Mouse (Mus musculus): Measurements from ENCODE around the gene Nr5a2. TPM values are rescaled to one million over a fixed set of nuclear protein-coding genes. Genes with fewer than 3 reads are reported as not detected.

The Nr5a2 gene
- polyA plus RNA-seq, 1 experiment from 2014 or later = 0.34 TPM

GRCm38 (mm10) chr1:136934051-136934450 lies 26.2 kb downstream of the Nr5a2 start:
- Histone ChIP-seq H3K4me3 (replicated peaks) (no peak overlapping the region), H3K4me2 (no peak overlapping the region), H3K4me1 (replicated peaks) (0 out of 2 replicates have a peak, but pooled peaks cover 8% of the 10 kb centered on the region), H3K36me3 (no peaks in the 10 kb centered on the region), H3K27me3 (0 out of 2 replicates have a peak, but pooled peaks cover 6% of the 10 kb centered on the region), H3K9me3 (no peaks in the 10 kb centered on the region), H3K27ac (no peak overlapping the region), H3K9ac (replicated peaks) (no peak overlapping the region)
- ATAC-seq (ENCODE audit: insufficient number of reproducible peaks, insufficient read depth, low FRiP score, low TSS enrichment, low read depth) = no peak
- WGBS = 91% methylated on average over 10 of the region's 10 CpGs

GRCm38 (mm10) chr1:136931026-136931425 lies 29.2 kb downstream of the Nr5a2 start:
- 97% methylated on average over 5 of the region's 5 CpGs for whole genome bisulfite sequencing
- H3K36me3 ChIP-seq = no peaks in the 10 kb centered on the region
- H3K27ac ChIP-seq = no peak overlapping the region
- no peak overlapping the region for H3K9ac ChIP-seq (replicated peaks)
- no peak for ATAC-seq (ENCODE audit: insufficient number of reproducible peaks, insufficient read depth, low FRiP score, low TSS enrichment, low read depth)
- no peak overlapping the region for H3K4me3 ChIP-seq (replicated peaks)
- 0 out of 2 replicates have a peak, but pooled peaks cover 10% of the 10 kb centered on the region for H3K27me3 ChIP-seq
- no peaks in the 10 kb centered on the region for H3K9me3 ChIP-seq
- H3K4me1 ChIP-seq (replicated peaks) = peaks cover 11% of the 10 kb centered on the region; the same call in 1 of the 2 replicates
- no peak overlapping the region for H3K4me2 ChIP-seq

- H3K27ac ChIP-seq = no peak overlapping the region
- no peak for ATAC-seq (ENCODE audit: insufficient number of reproducible peaks, insufficient read depth, low FRiP score, low TSS enrichment, low read depth)
- H3K27me3 ChIP-seq = 0 out of 2 replicates have a peak, but pooled peaks cover 10% of the 10 kb centered on the region
- H3K4me3 ChIP-seq (replicated peaks) = no peak overlapping the region
- H3K9me3 ChIP-seq = no peaks in the 10 kb centered on the region
- H3K36me3 ChIP-seq = no peaks in the 10 kb centered on the region
- no peak overlapping the region for H3K9ac ChIP-seq (replicated peaks)
- H3K4me1 ChIP-seq (replicated peaks) = peaks cover 11% of the 10 kb centered on the region; the same call in 1 of the 2 replicates
- no peak overlapping the region for H3K4me2 ChIP-seq
- 91% methylated on average over 6 of the region's 6 CpGs for WGBS
Observed at GRCm38 (mm10) chr1:136929743-136930142, 30.5 kb downstream of the Nr5a2 start.

GRCm38 (mm10) chr1:136927428-136927827 lies 32.8 kb downstream of the Nr5a2 start:
- no peak overlapping the region for H3K4me3 ChIP-seq (replicated peaks)
- no peaks in the 10 kb centered on the region for H3K36me3 ChIP-seq
- no peak overlapping the region for H3K27ac ChIP-seq
- peak; percentile 56; the same call in 1 of the 2 replicates for ATAC-seq (ENCODE audit: insufficient number of reproducible peaks, insufficient read depth, low FRiP score, low TSS enrichment, low read depth)
- WGBS = 46% methylated on average over 9 of the region's 9 CpGs
- 0 out of 2 replicates have a peak, but pooled peaks cover 4% of the 10 kb centered on the region for H3K27me3 ChIP-seq
- H3K9ac ChIP-seq (replicated peaks) = no peak overlapping the region
- no peaks in the 10 kb centered on the region for H3K9me3 ChIP-seq
- peaks cover 6% of the 10 kb centered on the region; the same call in 1 of the 2 replicates for H3K4me1 ChIP-seq (replicated peaks)
- H3K4me2 ChIP-seq = no peak overlapping the region

GRCm38 (mm10) chr1:136926026-136926425 lies 34.2 kb downstream of the Nr5a2 start:
- H3K9me3 ChIP-seq = no peaks in the 10 kb centered on the region
- H3K36me3 ChIP-seq = no peaks in the 10 kb centered on the region
- 19% methylated on average over 3 of the region's 3 CpGs for WGBS
- 0 out of 2 replicates have a peak, but pooled peaks cover 4% of the 10 kb centered on the region for H3K27me3 ChIP-seq
- peaks cover 3% of the 10 kb centered on the region; the same call in 1 of the 2 replicates for H3K4me1 ChIP-seq (replicated peaks)
- no peak overlapping the region for H3K4me3 ChIP-seq (replicated peaks)
- H3K9ac ChIP-seq (replicated peaks) = no peak overlapping the region
- no peak overlapping the region for H3K4me2 ChIP-seq
- no peak overlapping the region for H3K27ac ChIP-seq
- ATAC-seq (ENCODE audit: insufficient number of reproducible peaks, insufficient read depth, low FRiP score, low TSS enrichment, low read depth) = no peak

GRCm38 (mm10) chr1:136920089-136920488 lies 40.2 kb downstream of the Nr5a2 start:
- Histone ChIP-seq H3K9ac (replicated peaks) (no peak overlapping the region), H3K27me3 (no peaks in the 10 kb centered on the region), H3K9me3 (no peaks in the 10 kb centered on the region), H3K4me1 (replicated peaks) (no peaks in the 10 kb centered on the region), H3K4me3 (replicated peaks) (no peak overlapping the region), H3K36me3 (no peaks in the 10 kb centered on the region), H3K4me2 (no peak overlapping the region), H3K27ac (no peak overlapping the region)
- no peak for ATAC-seq (ENCODE audit: insufficient number of reproducible peaks, insufficient read depth, low FRiP score, low TSS enrichment, low read depth)
- 70% methylated on average over 4 of the region's 4 CpGs for WGBS

- no peak for ATAC-seq (ENCODE audit: insufficient number of reproducible peaks, insufficient read depth, low FRiP score, low TSS enrichment, low read depth)
- 77% methylated on average over 9 of the region's 9 CpGs for WGBS
- H3K9me3 ChIP-seq = no peaks in the 10 kb centered on the region
Observed at GRCm38 (mm10) chr1:136918791-136919190, 41.5 kb downstream of the Nr5a2 start.

GRCm38 (mm10) chr1:136915438-136915837 lies 44.8 kb downstream of the Nr5a2 start:
- H3K27ac ChIP-seq = no peak overlapping the region
- WGBS = 74% methylated on average over 11 of the region's 11 CpGs
- no peak overlapping the region for H3K4me2 ChIP-seq
- no peaks in the 10 kb centered on the region for H3K9me3 ChIP-seq
- ATAC-seq (ENCODE audit: insufficient number of reproducible peaks, insufficient read depth, low FRiP score, low TSS enrichment, low read depth) = no peak
- no peaks in the 10 kb centered on the region for H3K4me1 ChIP-seq (replicated peaks)
- H3K9ac ChIP-seq (replicated peaks) = no peak overlapping the region
- H3K36me3 ChIP-seq = no peaks in the 10 kb centered on the region
- no peak overlapping the region for H3K4me3 ChIP-seq (replicated peaks)
- no peaks in the 10 kb centered on the region for H3K27me3 ChIP-seq

More at GRCm38 (mm10) chr1:136918791-136919190, 41.5 kb downstream of the Nr5a2 start:
- H3K27me3 ChIP-seq = no peaks in the 10 kb centered on the region
- H3K9ac ChIP-seq (replicated peaks) = no peak overlapping the region
- H3K4me3 ChIP-seq (replicated peaks) = no peak overlapping the region
- no peak overlapping the region for H3K4me2 ChIP-seq
- H3K27ac ChIP-seq = no peak overlapping the region
- no peaks in the 10 kb centered on the region for H3K4me1 ChIP-seq (replicated peaks)
- no peaks in the 10 kb centered on the region for H3K36me3 ChIP-seq

GRCm38 (mm10) chr1:136911996-136912395 lies 48.3 kb downstream of the Nr5a2 start:
- no peaks in the 10 kb centered on the region for H3K27me3 ChIP-seq
- H3K4me2 ChIP-seq = no peak overlapping the region
- H3K4me1 ChIP-seq (replicated peaks) = no peaks in the 10 kb centered on the region
- 77% methylated on average over 10 of the region's 10 CpGs for WGBS
- H3K4me3 ChIP-seq (replicated peaks) = no peak overlapping the region
- no peaks in the 10 kb centered on the region for H3K9me3 ChIP-seq
- ATAC-seq (ENCODE audit: insufficient number of reproducible peaks, insufficient read depth, low FRiP score, low TSS enrichment, low read depth) = no peak
- H3K36me3 ChIP-seq = no peaks in the 10 kb centered on the region
- no peak overlapping the region for H3K27ac ChIP-seq
- no peak overlapping the region for H3K9ac ChIP-seq (replicated peaks)

- Histone ChIP-seq H3K27ac (no peak overlapping the region), H3K4me1 (replicated peaks) (no peaks in the 10 kb centered on the region), H3K4me3 (replicated peaks) (no peak overlapping the region), H3K27me3 (no peaks in the 10 kb centered on the region), H3K9me3 (no peaks in the 10 kb centered on the region), H3K36me3 (no peaks in the 10 kb centered on the region), H3K9ac (replicated peaks) (no peak overlapping the region), H3K4me2 (no peak overlapping the region)
- ATAC-seq (ENCODE audit: insufficient number of reproducible peaks, insufficient read depth, low FRiP score, low TSS enrichment, low read depth) = no peak
- WGBS = 69% methylated on average over 2 of the region's 2 CpGs
Observed at GRCm38 (mm10) chr1:136911594-136911860, 48.7 kb downstream of the Nr5a2 start.

- Histone ChIP-seq H3K4me2 (no peak overlapping the region), H3K9ac (replicated peaks) (no peak overlapping the region), H3K4me3 (replicated peaks) (no peak overlapping the region), H3K9me3 (no peaks in the 10 kb centered on the region), H3K27ac (no peak overlapping the region), H3K27me3 (no peaks in the 10 kb centered on the region), H3K4me1 (replicated peaks) (no peaks in the 10 kb centered on the region), H3K36me3 (no peaks in the 10 kb centered on the region)
- ATAC-seq (ENCODE audit: insufficient number of reproducible peaks, insufficient read depth, low FRiP score, low TSS enrichment, low read depth) = no peak
- 73% methylated on average over 12 of the region's 12 CpGs for WGBS
Observed at GRCm38 (mm10) chr1:136910741-136911593, 49.3 kb downstream of the Nr5a2 start.

Measured in limb, embryonic 12.5 days (tissue).